Mouse (Mus musculus) hindbrain, embryonic 14.5 days (tissue): ENCODE results near the gene Serf2. TPM values are rescaled to one million over a fixed set of nuclear protein-coding genes. Genes with fewer than 3 reads are reported as not detected.
A peak's percentile ranks its signal among the peaks of the same experiment; 100 is the strongest.

Experiments
- ATAC-seq: fragments of 200-750 bp; cut with Nextera tagmentation; 2 replicates; pipeline ENCODE4 v1.8.0; 2017; ENCODE audit warnings: moderate number of reproducible peaks, mild to moderate bottlenecking, moderate TSS enrichment, moderate library complexity; ENCODE audit not compliant: low FRiP score
- DNase-seq: peaks from one replicate; pipeline ENCODE4 v3.0.0-alpha.2; 2015; ENCODE audit warnings: low spot score
- H3K27ac ChIP-seq: fragments of 300-500 bp; sonication (generic); 2 replicates; pipeline ENCODE4 v1.5.1; 2014; ENCODE audit warnings: mild to moderate bottlenecking, moderate library complexity
- H3K27me3 ChIP-seq: fragments of 300-500 bp; sonication (generic); 2 replicates; pipeline ENCODE4 v1.6.1; 2014; ENCODE audit warnings: mild to moderate bottlenecking, low read length, mixed read lengths; ENCODE audit not compliant: control insufficient read depth, insufficient read depth
- H3K36me3 ChIP-seq: fragments of 300-500 bp; sonication (generic); replicated peaks from 2 replicates; pipeline ENCODE4 v1.6.1; 2014; ENCODE audit not compliant: control insufficient read depth, insufficient read depth
- H3K4me1 ChIP-seq: fragments of 300-500 bp; sonication (generic); replicated peaks from 2 replicates; pipeline ENCODE4 v1.6.1; 2014; ENCODE audit warnings: antibody characterized with exemption, low read length, mixed read lengths; ENCODE audit not compliant: control insufficient read depth, insufficient read depth
- H3K4me2 ChIP-seq: fragments of 300-500 bp; sonication (generic); replicated peaks from 2 replicates; pipeline ENCODE4 v1.6.1; 2014; ENCODE audit warnings: mild to moderate bottlenecking, moderate library complexity
- H3K4me3 ChIP-seq: fragments of 300-500 bp; sonication (generic); replicated peaks from 2 replicates; pipeline ENCODE4 v1.5.1; 2014; ENCODE audit warnings: mild to moderate bottlenecking, low read length
- H3K9ac ChIP-seq: fragments of 300-500 bp; sonication (generic); 2 replicates; pipeline ENCODE4 v1.6.1; 2014
- H3K9me3 ChIP-seq: fragments of 300-500 bp; sonication (generic); 2 replicates; pipeline ENCODE4 v1.6.1; 2016; ENCODE audit warnings: low read length; ENCODE audit not compliant: control insufficient read depth
- WGBS: fragments of 180-500 bp; shearing (Covaris S2); extraction: QIAGEN DNeasy Blood & Tissue Kit; methylation state at CpG from one replicate; pipeline ENCODE4 v1.1.7; 2014; 5-methylcytosine and 5-hydroxymethylcytosine counted together
- polyA plus RNA-seq: library from polyadenylated mRNA; unstranded; fragments of >200 nt; fragmentation: Nextera tagmentation; extraction: Ambion mirVana; gene quantifications from 2 replicates; pipeline ENCODE4 v1.2.1, GENCODE M21; 2014

Gene Serf2
- polyA plus RNA-seq, 1 experiment from 2014 or later, result 365 TPM

DNA sequence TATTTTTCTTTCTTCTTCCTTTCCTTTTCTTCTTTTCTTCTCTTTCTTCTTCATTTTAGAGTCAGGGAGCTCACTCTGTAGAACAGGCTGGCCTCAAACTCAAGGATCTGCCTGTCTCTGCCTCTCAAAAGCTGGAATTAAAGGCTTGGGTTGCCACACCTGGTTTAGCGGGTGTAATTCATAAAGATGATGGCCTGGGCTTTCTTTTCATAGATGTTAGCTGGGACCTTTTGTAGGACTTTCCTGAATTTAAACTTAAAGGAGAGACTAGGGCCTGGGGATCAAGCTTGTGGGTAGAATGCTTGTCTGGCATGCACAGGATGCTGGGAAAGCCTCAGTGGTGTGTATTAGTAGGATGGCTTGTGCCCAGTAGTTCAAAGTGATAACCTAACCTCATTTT, 4.8 kb upstream of the Serf2 start, which contains the start of gene Ell3:
TSS of gene Ell3 (minus strand) at position 101 of the 400 bp plus-strand sequence.
- Histone ChIP-seq H3K36me3 (peaks cover 10% of the 10 kb centered on the region), H3K9me3 (no peaks in the 10 kb centered on the region), H3K4me1 (peaks cover 12% of the 10 kb centered on the region; the same call in 1 of the 2 replicates), H3K4me3 (no peak within 1 kb of the TSS), H3K4me2 (0 out of 2 replicates have a peak within 1 kb of the TSS, but pooled peaks have one; percentile 51), H3K27me3 (peaks cover 26% of the 10 kb centered on the region), H3K27ac (no peak within 1 kb of the TSS), H3K9ac (no peak within 1 kb of the TSS)
- ATAC-seq, result no peak
- WGBS, result 93% methylated on average over 1 of the region's 1 CpGs
- no peak for DNase-seq

DNA sequence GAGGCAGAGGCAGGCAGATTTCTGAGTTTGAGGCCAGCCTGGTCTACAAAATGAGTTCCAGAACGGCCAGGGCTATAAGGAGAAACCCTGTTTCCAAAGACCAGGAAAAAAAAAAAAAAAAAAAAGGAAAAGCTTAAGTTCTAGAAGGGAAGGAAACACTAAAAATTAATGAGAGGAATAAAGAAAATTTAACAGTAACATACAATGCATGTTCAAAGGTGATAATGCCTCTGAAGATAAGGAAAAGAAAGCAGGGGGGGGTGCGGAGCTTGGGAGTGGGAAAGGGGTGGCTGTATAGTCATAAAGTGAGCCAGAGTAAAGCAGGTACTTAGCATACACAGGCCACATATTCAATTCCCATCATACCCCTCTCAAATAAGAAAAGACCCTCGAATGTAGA, 3.9 kb upstream of the Serf2 start:
- ATAC-seq (no peak), DNase-seq (no peak)
- peaks cover 26% of the 10 kb centered on the region for H3K27me3 ChIP-seq
- 92% methylated on average over 3 of the region's 3 CpGs for whole genome bisulfite sequencing
- H3K9ac ChIP-seq, result no peak overlapping the region
- no peak overlapping the region for H3K4me2 ChIP-seq
- peaks cover 13% of the 10 kb centered on the region; the same call in 1 of the 2 replicates for H3K4me1 ChIP-seq
- no peak overlapping the region for H3K27ac ChIP-seq
- 0 out of 2 replicates have a peak, but pooled peaks cover 2% of the 10 kb centered on the region for H3K36me3 ChIP-seq
- H3K4me3 ChIP-seq, result no peak overlapping the region
- H3K9me3 ChIP-seq, result no peaks in the 10 kb centered on the region

DNA sequence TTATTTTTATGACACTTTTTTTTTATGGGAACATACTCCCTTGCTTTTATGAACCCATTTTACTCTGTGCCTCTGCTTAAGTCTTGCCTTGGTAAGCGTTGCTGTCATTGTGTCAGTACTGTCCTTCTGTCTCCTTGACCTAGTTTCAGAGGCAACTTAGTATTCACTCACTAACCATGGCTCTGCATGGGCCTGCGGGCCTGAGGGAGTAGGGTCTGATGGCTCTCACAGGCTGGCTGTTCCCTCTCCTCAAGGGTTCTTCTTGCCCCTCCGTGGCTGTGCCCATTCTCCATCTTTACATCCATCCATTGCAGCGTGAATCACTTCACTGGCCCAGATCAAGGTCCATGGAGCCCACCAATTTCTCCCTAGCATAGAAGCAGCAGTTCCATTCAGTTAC, 2.5 kb upstream of the Serf2 start:
- 83% methylated on average over 4 of the region's 4 CpGs for WGBS
- Histone ChIP-seq H3K9me3 (no peaks in the 10 kb centered on the region), H3K27me3 (peaks cover 16% of the 10 kb centered on the region), H3K4me1 (peaks cover 25% of the 10 kb centered on the region), H3K9ac (no peak overlapping the region), H3K4me2 (no peak overlapping the region), H3K4me3 (no peak overlapping the region), H3K36me3 (no peaks in the 10 kb centered on the region; the same call in 1 of the 2 replicates), H3K27ac (no peak overlapping the region)
- DNase-seq (no peak), ATAC-seq (no peak)

DNA sequence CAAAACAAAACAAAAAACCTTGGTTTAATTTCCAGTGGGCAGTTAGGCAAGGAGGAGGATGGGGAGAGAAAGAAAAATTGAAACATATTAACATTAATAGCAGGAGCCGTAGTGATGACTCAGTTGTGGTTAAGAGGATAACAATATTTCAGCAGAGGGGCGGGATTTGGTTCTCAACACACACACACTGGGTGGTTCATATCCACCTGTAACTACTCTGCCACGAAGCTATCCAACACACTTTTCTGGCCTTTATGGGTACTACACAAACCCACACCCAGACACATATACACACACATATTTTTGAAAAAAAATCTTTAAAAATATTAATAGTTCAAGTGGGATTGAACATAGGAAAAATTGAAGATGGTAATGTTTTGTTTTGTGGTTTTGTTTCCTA, 2.0 kb upstream of the Serf2 start:
- peaks cover 10% of the 10 kb centered on the region for H3K27me3 ChIP-seq
- ATAC-seq (no peak), DNase-seq (no peak)
- H3K36me3 ChIP-seq, result peaks cover under 1% of the 10 kb centered on the region; the same call in 1 of the 2 replicates
- no peaks in the 10 kb centered on the region for H3K9me3 ChIP-seq
- H3K27ac ChIP-seq, result no peak overlapping the region
- H3K9ac ChIP-seq, result no peak overlapping the region
- peaks cover 23% of the 10 kb centered on the region for H3K4me1 ChIP-seq
- no peak overlapping the region for H3K4me3 ChIP-seq
- 82% methylated on average over 3 of the region's 3 CpGs for WGBS
- no peak overlapping the region for H3K4me2 ChIP-seq

DNA sequence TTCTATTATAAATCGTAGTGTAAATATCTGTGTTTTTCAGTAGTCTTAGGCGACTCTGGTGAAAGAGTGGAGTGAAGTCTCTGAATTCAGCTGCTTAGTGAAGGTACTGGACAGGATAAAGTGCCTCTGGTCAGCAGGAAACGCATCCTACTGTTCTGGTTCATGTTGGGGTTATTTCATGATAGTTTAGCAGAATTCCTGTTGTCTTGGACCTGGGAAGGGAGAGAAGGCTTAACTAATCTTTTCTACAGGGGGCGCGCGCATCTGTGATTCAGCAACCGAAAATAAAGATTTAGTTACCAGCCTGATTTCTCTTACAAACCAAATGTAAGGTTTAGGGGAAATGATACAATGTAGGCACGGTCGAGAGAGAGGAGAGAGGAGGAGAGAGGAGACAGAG, 859 bp upstream of the Serf2 start:
- Histone ChIP-seq H3K36me3 (peaks cover 11% of the 10 kb centered on the region), H3K9me3 (no peaks in the 10 kb centered on the region), H3K4me3 (peak overlapping the region; percentile 95), H3K27me3 (no peaks in the 10 kb centered on the region; the same call in 1 of the 2 replicates), H3K9ac (peak overlapping the region; percentile 38), H3K4me2 (peak overlapping the region; percentile 95), H3K27ac (peak overlapping the region; percentile 40; the same call in 1 of the 2 replicates), H3K4me1 (peaks cover 15% of the 10 kb centered on the region)
- no peak for ATAC-seq
- DNase-seq, result no peak
- 17% methylated on average over 9 of the region's 9 CpGs for WGBS

DNA sequence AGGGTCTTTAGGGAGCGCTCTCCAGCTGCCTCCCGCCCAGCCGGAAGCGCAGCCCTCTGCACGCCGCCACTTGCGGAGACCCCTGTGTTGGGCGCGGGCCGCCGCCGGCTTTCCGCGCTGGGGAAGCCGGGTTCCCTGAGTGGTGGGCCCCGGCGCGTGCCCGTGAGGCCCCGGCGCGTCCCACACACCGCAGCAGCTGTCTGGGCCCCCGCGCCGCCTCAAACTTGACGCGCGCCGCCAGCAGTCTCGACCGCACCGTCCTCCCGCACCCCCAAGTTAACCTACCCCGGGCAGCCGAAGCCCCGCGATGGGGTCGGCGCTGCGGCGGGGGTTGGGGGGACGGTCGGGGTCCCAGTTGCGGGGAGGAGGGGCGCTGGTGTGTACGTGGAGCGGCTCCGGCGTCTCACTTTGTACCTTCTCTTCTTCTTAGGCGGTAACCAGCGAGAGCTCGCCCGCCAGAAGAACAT, 583 bp downstream of the Serf2 start:
- under 1% methylated on average over 43 of the region's 54 CpGs for WGBS
- no peak for DNase-seq
- Histone ChIP-seq H3K27me3 (no peaks in the 10 kb centered on the region), H3K27ac (peak overlapping the region; percentile 93), H3K4me2 (peak overlapping the region; percentile 95), H3K36me3 (peaks cover 11% of the 10 kb centered on the region), H3K9me3 (no peaks in the 10 kb centered on the region), H3K4me3 (peak overlapping the region; percentile 95), H3K9ac (peak overlapping the region; percentile 93), H3K4me1 (peaks cover 15% of the 10 kb centered on the region)
- peak; percentile 75 for ATAC-seq

DNA sequence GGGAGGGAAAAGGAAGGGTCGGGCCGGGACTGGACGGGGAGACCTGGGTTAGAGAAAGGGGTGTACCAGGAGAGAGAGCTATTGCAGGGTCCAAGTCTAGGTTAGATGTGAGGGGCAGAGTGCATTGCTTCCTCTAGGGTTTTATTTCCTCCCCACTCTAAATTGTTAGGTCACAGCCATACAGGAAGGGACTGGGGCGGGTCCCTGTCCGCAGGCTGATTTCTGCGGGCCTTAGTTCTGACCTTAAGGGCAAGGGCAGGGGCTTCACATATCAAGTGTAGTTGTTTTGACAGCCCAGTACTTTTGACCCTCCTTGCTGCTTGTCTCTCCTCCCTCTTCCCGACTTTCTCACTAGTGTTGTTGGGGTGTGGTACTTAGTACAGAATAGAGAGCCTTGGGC, 1.1 kb downstream of the Serf2 start:
- WGBS, result 4% methylated on average over 7 of the region's 7 CpGs
- Histone ChIP-seq H3K36me3 (peaks cover 11% of the 10 kb centered on the region), H3K27me3 (no peaks in the 10 kb centered on the region), H3K4me2 (peak overlapping the region; percentile 95), H3K27ac (peak overlapping the region; percentile 93), H3K9ac (peak overlapping the region; percentile 93), H3K4me3 (peak overlapping the region; percentile 95), H3K9me3 (no peaks in the 10 kb centered on the region), H3K4me1 (peaks cover 15% of the 10 kb centered on the region)
- no peak for DNase-seq
- no peak for ATAC-seq

DNA sequence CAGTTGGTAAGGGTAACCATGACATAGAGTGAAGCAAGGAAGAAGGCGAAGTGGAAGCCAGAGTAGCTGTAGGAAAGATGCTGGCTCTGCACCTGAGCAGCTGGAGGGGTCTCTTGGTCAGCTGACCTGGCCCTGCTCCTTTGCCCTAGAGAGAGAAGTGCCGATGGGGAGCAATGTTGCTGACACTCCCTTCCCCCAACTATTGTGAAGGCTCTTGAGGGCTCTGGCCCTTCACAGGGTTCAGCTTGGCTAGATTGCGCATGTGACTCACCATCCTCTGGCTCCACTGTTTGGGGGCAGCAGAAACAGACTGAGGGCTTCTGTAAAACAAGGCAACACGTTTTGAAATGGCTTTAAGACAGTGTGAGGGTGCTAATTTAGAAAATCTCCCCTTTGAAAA, 3.4 kb downstream of the Serf2 start:
- Histone ChIP-seq H3K36me3 (peaks cover 11% of the 10 kb centered on the region), H3K27me3 (no peaks in the 10 kb centered on the region), H3K4me1 (peaks cover 20% of the 10 kb centered on the region), H3K9ac (no peak overlapping the region), H3K27ac (no peak overlapping the region), H3K9me3 (no peaks in the 10 kb centered on the region), H3K4me3 (no peak overlapping the region), H3K4me2 (no peak overlapping the region)
- ATAC-seq (no peak), DNase-seq (peak; percentile 22)
- WGBS, result 82% methylated on average over 4 of the region's 4 CpGs

DNA sequence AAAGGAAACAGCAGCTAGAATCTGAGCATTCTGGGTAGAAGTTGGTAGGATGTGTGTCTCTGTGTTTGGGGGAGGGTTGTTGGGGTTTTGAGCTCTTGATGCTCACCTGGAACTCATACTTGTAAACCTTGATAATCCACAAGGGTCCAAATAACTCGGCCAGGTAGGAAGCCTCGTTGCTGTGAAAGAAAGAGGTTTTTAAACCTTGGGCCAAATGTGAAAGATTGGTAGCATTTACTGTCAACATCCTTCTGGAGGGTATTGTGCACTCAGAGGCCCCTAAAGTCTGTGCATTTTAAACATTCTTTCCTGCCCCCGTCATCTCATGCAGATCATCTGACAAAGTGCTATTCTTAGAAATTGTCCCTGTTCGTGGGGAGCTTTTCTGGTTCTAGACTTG, 4.0 kb downstream of the Serf2 start, which contains the start of gene Hypk:
TSS of gene Hypk (plus strand) at position 301 of the 400 bp plus-strand sequence.
- H3K4me1 ChIP-seq, result peaks cover 25% of the 10 kb centered on the region
- WGBS, result 87% methylated on average over 4 of the region's 4 CpGs
- H3K9me3 ChIP-seq, result no peaks in the 10 kb centered on the region
- peaks cover 11% of the 10 kb centered on the region for H3K36me3 ChIP-seq
- DNase-seq (no peak), ATAC-seq (no peak)
- no peaks in the 10 kb centered on the region for H3K27me3 ChIP-seq
- H3K4me3 ChIP-seq, result no peak within 1 kb of the TSS
- H3K27ac ChIP-seq, result no peak within 1 kb of the TSS
- no peak within 1 kb of the TSS for H3K4me2 ChIP-seq
- no peak within 1 kb of the TSS for H3K9ac ChIP-seq

DNA sequence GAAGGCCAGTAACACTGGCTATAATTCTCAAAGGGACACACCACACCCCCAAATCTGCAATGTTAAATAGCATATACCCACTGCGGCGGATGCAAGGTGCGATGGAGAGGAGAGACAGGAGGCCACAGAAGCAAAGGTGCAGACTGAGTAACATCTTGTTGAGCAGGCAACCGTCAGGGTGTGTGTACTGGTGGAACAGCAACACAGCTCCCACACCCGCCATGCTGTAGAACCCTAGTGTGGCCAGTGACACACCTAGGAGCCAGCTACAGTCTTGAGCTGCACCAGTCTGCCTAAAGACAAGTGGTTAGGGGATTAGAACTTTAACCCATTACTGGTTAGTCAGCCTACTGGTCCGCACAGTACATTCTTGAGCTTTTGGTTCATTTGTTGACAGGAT, 4.9 kb downstream of the Serf2 start:
- H3K9ac ChIP-seq, result no peak overlapping the region
- ATAC-seq, result no peak
- H3K27me3 ChIP-seq, result no peaks in the 10 kb centered on the region
- H3K27ac ChIP-seq, result no peak overlapping the region
- no peak for DNase-seq
- peaks cover 26% of the 10 kb centered on the region for H3K4me1 ChIP-seq
- H3K4me3 ChIP-seq, result no peak overlapping the region
- H3K4me2 ChIP-seq, result no peak overlapping the region
- H3K36me3 ChIP-seq, result peaks cover 18% of the 10 kb centered on the region
- 84% methylated on average over 6 of the region's 6 CpGs for WGBS
- no peaks in the 10 kb centered on the region for H3K9me3 ChIP-seq
